Mouse (Mus musculus): ENCODE data around the gene Catsperz.

DNA sequence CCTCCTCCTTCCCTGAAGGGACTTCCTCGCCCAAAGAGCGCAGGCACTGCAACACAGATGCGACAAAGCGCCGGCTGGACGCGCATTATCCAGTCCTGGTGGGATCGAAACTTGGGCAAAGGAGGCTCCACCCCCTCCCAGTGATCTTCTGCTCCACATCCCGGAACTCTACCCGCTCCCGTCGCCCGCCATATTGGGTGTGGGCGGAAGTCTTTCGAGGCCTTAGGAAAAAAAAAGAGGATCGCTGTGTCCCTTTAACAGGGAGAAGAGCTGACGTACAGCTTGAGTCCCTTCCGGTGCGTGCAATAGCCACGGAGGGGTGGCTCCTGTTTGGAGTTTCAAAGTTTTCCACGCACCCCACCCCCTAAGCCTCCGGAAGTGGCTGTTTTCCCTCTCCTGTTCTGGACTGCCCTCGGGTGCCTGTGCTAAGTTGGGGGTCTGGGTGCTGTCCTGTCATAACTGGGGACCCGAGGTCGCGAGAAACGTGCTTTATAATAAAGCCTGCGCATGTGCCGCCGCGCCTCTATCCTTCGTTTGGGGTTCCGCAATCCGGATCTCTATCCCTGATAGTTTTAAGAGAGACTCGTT, 26.3 kb upstream of the Catsperz start:
- TF ChIP-seq MAFK (IDR thresholded peaks at IDR 0.05; ENCODE audit: insufficient read depth, low read depth, low read length) (no peak), ZC3H11A (IDR thresholded peaks at IDR 0.05; ENCODE audit: borderline replicate concordance, low read depth, low read length) (no peak), CHD2 (IDR thresholded peaks at IDR 0.05; ENCODE audit: low read depth, low read length) (no peak), HCFC1 (IDR thresholded peaks at IDR 0.05; ENCODE audit: borderline replicate concordance, insufficient read depth, low read length) (peak; percentile 87), ZNF384 (IDR thresholded peaks at IDR 0.05; ENCODE audit: low read depth, low read length) (peak; percentile 96)

Data from ES-E14 (cell line).